Mouse (Mus musculus): ENCODE results near the gene Zfp831. TPM values are rescaled to one million over a fixed set of nuclear protein-coding genes. Genes with fewer than 3 reads are reported as not detected.

The Zfp831 gene
- polyA plus RNA-seq (2017; shearing (Covaris generic)) = 10 to 100 TPM in 1 of 2 experiments, 1 to 10 TPM in 1; 6.5 to 10.6 TPM

GRCm38 (mm10) chr2:174643448-174644144 is at the start of gene Zfp831:
Gene Zfp831, plus strand, starts transcription at chr2:174643534.

Other genes starting within 250 kb of the Zfp831 start
- 10 to 100 TPM; 60.4 to 64.1 TPM for gene Nelfcd, start 227.7 kb upstream of the Zfp831 start, polyA plus RNA-seq (2017; shearing (Covaris generic))
- gene Ctsz, start 204.5 kb upstream of the Zfp831 start, polyA plus RNA-seq (2017; shearing (Covaris generic)) = 100 to 1,000 TPM; 113 TPM
- gene Tubb1, start 192.8 kb upstream of the Zfp831 start, polyA plus RNA-seq (2017; shearing (Covaris generic)) = not detected
- gene Atp5e, start 179.4 kb upstream of the Zfp831 start, polyA plus RNA-seq (2017; shearing (Covaris generic)) = 100 to 1,000 TPM; 542 to 543 TPM
- 100 to 1,000 TPM in 1 of 2 experiments, 10 to 100 TPM in 1; 99.8 to 116 TPM for gene Prelid3b, start 170.5 kb upstream of the Zfp831 start, polyA plus RNA-seq (2017; shearing (Covaris generic))
- gene Edn3, start 117.1 kb downstream of the Zfp831 start, polyA plus RNA-seq (2017; shearing (Covaris generic)) = 1 to 10 TPM in 1 of 2 experiments, not detected in 1; 1.6 TPM